Mouse (Mus musculus) hindbrain, embryonic 13.5 days (tissue): ENCODE results near the gene Serpina3k. TPM values are rescaled to one million over a fixed set of nuclear protein-coding genes. Genes with fewer than 3 reads are reported as not detected.
"Not testable (repeated sequence)": the region's sequence is repeated elsewhere in the genome, so short reads cannot be mapped to it uniquely, and the experiment has no call there.

ENCODE experiments used
- ATAC-seq: fragments of 200-750 bp; cut with Nextera tagmentation; 2 replicates; pipeline ENCODE4 v1.8.0; 2017; ENCODE audit warnings: moderate TSS enrichment; ENCODE audit not compliant: low FRiP score
- H3K27ac ChIP-seq: fragments of 300-500 bp; sonication (generic); 2 replicates; pipeline ENCODE4 v1.5.1; 2015; ENCODE audit warnings: inconsistent platforms, mild to moderate bottlenecking, moderate library complexity
- H3K27me3 ChIP-seq: fragments of 300-500 bp; sonication (generic); 2 replicates; pipeline ENCODE4 v1.6.1; 2015; ENCODE audit warnings: mild to moderate bottlenecking, inconsistent platforms
- H3K36me3 ChIP-seq: fragments of 300-500 bp; sonication (generic); 2 replicates; pipeline ENCODE4 v1.6.1; 2015; ENCODE audit warnings: mild to moderate bottlenecking, inconsistent platforms
- H3K4me1 ChIP-seq: fragments of 300-500 bp; sonication (generic); replicated peaks from 2 replicates; pipeline ENCODE4 v1.6.1; 2015; ENCODE audit warnings: inconsistent platforms
- H3K4me2 ChIP-seq: fragments of 300-500 bp; sonication (generic); 2 replicates; pipeline ENCODE4 v1.6.1; 2015; ENCODE audit warnings: inconsistent platforms, mild to moderate bottlenecking, moderate library complexity
- H3K4me3 ChIP-seq: fragments of 300-500 bp; sonication (generic); 2 replicates; pipeline ENCODE4 v1.5.1; 2015; ENCODE audit warnings: mild to moderate bottlenecking, inconsistent platforms
- H3K9ac ChIP-seq: fragments of 300-500 bp; sonication (generic); 2 replicates; pipeline ENCODE4 v1.6.1; 2015; ENCODE audit warnings: mild to moderate bottlenecking, inconsistent platforms
- H3K9me3 ChIP-seq: fragments of 300-500 bp; sonication (generic); 2 replicates; pipeline ENCODE4 v1.6.1; 2016; ENCODE audit warnings: inconsistent platforms
- whole genome bisulfite sequencing: fragments of 180-500 bp; shearing (Covaris S2); methylation state at CpG from one replicate; pipeline ENCODE4 v1.1.7; 2015; 5-methylcytosine and 5-hydroxymethylcytosine counted together
- polyA plus RNA-seq: library from polyadenylated mRNA; unstranded; fragments of >200 nt; fragmentation: Nextera tagmentation; extraction: Ambion mirVana; gene quantifications from 2 replicates; pipeline ENCODE4 v1.2.1, GENCODE M21; 2015

Gene Serpina3k
- polyA plus RNA-seq, 1 experiment from 2014 or later, result not detected

- H3K9me3 ChIP-seq, H3K27ac ChIP-seq, H3K4me2 ChIP-seq, H3K27me3 ChIP-seq, H3K4me3 ChIP-seq, ATAC-seq, H3K36me3 ChIP-seq, H3K4me1 ChIP-seq, H3K9ac ChIP-seq: not testable (repeated sequence)
- WGBS, result 45% methylated on average over 3 of the region's 3 CpGs
Measured at GRCm38 (mm10) chr12:104351812-104352211, 13.5 kb downstream of the Serpina3k start.

- no peaks in the 10 kb centered on the region for H3K36me3 ChIP-seq
- H3K9me3 ChIP-seq, result no peaks in the 10 kb centered on the region
- H3K27me3 ChIP-seq, result no peaks in the 10 kb centered on the region
- no peak overlapping the region for H3K4me2 ChIP-seq
- H3K4me1 ChIP-seq, result no peaks in the 10 kb centered on the region
- ATAC-seq, result no peak
- no peak overlapping the region for H3K27ac ChIP-seq
- H3K4me3 ChIP-seq, result no peak overlapping the region
- WGBS, result 91% methylated on average over 3 of the region's 3 CpGs
- no peak overlapping the region for H3K9ac ChIP-seq
Measured at GRCm38 (mm10) chr12:104356006-104356405, 17.7 kb downstream of the Serpina3k start.

GRCm38 (mm10) chr12:104369986-104370385, 31.7 kb downstream of the Serpina3k start:
- Histone ChIP-seq H3K4me1 (no peaks in the 10 kb centered on the region), H3K4me3 (no peak overlapping the region), H3K9me3 (no peaks in the 10 kb centered on the region), H3K4me2 (no peak overlapping the region), H3K9ac (no peak overlapping the region), H3K27ac (no peak overlapping the region), H3K27me3 (no peaks in the 10 kb centered on the region), H3K36me3 (no peaks in the 10 kb centered on the region)
- ATAC-seq, result no peak
- WGBS, result 86% methylated on average over 3 of the region's 3 CpGs

GRCm38 (mm10) chr12:104377179-104377578, 38.9 kb downstream of the Serpina3k start:
- ATAC-seq, result not testable (repeated sequence)

GRCm38 (mm10) chr12:104378351-104378750, 40.1 kb downstream of the Serpina3k start:
- not testable (repeated sequence) for H3K4me1 ChIP-seq, H3K4me3 ChIP-seq, H3K9me3 ChIP-seq, H3K27me3 ChIP-seq, H3K4me2 ChIP-seq, H3K36me3 ChIP-seq, H3K9ac ChIP-seq, ATAC-seq, H3K27ac ChIP-seq
- WGBS, result 74% methylated on average over 2 of the region's 2 CpGs

More at GRCm38 (mm10) chr12:104377179-104377578, 38.9 kb downstream of the Serpina3k start:
- H3K36me3 ChIP-seq, H3K9ac ChIP-seq, H3K27me3 ChIP-seq, H3K27ac ChIP-seq, H3K4me1 ChIP-seq, H3K4me3 ChIP-seq, H3K9me3 ChIP-seq, H3K4me2 ChIP-seq: not testable (repeated sequence)
- WGBS, result 79% methylated on average over 5 of the region's 5 CpGs

GRCm38 (mm10) chr12:104378815-104379214, 40.5 kb downstream of the Serpina3k start:
- not testable (repeated sequence) for H3K36me3 ChIP-seq, H3K9ac ChIP-seq, H3K4me3 ChIP-seq, H3K4me1 ChIP-seq, H3K9me3 ChIP-seq, H3K4me2 ChIP-seq, H3K27ac ChIP-seq, H3K27me3 ChIP-seq, ATAC-seq
- 46% methylated on average over 5 of the region's 5 CpGs for WGBS

GRCm38 (mm10) chr12:104379856-104380255, 41.6 kb downstream of the Serpina3k start:
- Histone ChIP-seq H3K36me3 (no peaks in the 10 kb centered on the region), H3K9me3 (peaks cover 3% of the 10 kb centered on the region), H3K27ac (no peak overlapping the region), H3K4me2 (no peak overlapping the region), H3K9ac (no peak overlapping the region), H3K27me3 (no peaks in the 10 kb centered on the region), H3K4me3 (no peak overlapping the region), H3K4me1 (no peaks in the 10 kb centered on the region)
- ATAC-seq, result no peak
- WGBS, result 95% methylated on average over 11 of the region's 11 CpGs

- WGBS, result 90% methylated on average over 8 of the region's 8 CpGs
- not testable (repeated sequence) for H3K36me3 ChIP-seq, H3K27me3 ChIP-seq, H3K9ac ChIP-seq, H3K4me1 ChIP-seq, H3K27ac ChIP-seq, H3K9me3 ChIP-seq, ATAC-seq, H3K4me2 ChIP-seq, H3K4me3 ChIP-seq
Measured at GRCm38 (mm10) chr12:104381071-104381604, 42.9 kb downstream of the Serpina3k start.

GRCm38 (mm10) chr12:104385987-104386386, 47.7 kb downstream of the Serpina3k start:
- H3K9me3 ChIP-seq, H3K4me3 ChIP-seq, H3K27me3 ChIP-seq, ATAC-seq, H3K27ac ChIP-seq, H3K36me3 ChIP-seq, H3K4me1 ChIP-seq, H3K9ac ChIP-seq, H3K4me2 ChIP-seq: not testable (repeated sequence)

- not testable (repeated sequence) for H3K36me3 ChIP-seq, ATAC-seq, H3K9me3 ChIP-seq, H3K27me3 ChIP-seq, H3K4me1 ChIP-seq, H3K4me2 ChIP-seq, H3K9ac ChIP-seq, H3K27ac ChIP-seq, H3K4me3 ChIP-seq
- WGBS, result 73% methylated on average over 2 of the region's 2 CpGs
Measured at GRCm38 (mm10) chr12:104386878-104387277, 48.6 kb downstream of the Serpina3k start.

GRCm38 (mm10) chr12:104388477-104388876, 50.2 kb downstream of the Serpina3k start:
- no peaks in the 10 kb centered on the region for H3K9me3 ChIP-seq
- H3K4me2 ChIP-seq, result no peak overlapping the region
- no peaks in the 10 kb centered on the region for H3K4me1 ChIP-seq
- H3K4me3 ChIP-seq, result no peak overlapping the region
- no peak for ATAC-seq
- H3K9ac ChIP-seq, result no peak overlapping the region
- H3K27me3 ChIP-seq, result no peaks in the 10 kb centered on the region
- no peaks in the 10 kb centered on the region for H3K36me3 ChIP-seq
- no peak overlapping the region for H3K27ac ChIP-seq

- not testable (repeated sequence) for H3K9me3 ChIP-seq, H3K9ac ChIP-seq
- WGBS, result 67% methylated on average over 2 of the region's 2 CpGs
Measured at GRCm38 (mm10) chr12:104391057-104391456, 52.8 kb downstream of the Serpina3k start.

More at GRCm38 (mm10) chr12:104391057-104391456, 52.8 kb downstream of the Serpina3k start:
- not testable (repeated sequence) for H3K27me3 ChIP-seq, H3K27ac ChIP-seq, ATAC-seq, H3K4me3 ChIP-seq, H3K4me2 ChIP-seq, H3K4me1 ChIP-seq, H3K36me3 ChIP-seq
